Mouse (Mus musculus): ENCODE results near the gene Dus2.

Gene Dus2

DNA sequence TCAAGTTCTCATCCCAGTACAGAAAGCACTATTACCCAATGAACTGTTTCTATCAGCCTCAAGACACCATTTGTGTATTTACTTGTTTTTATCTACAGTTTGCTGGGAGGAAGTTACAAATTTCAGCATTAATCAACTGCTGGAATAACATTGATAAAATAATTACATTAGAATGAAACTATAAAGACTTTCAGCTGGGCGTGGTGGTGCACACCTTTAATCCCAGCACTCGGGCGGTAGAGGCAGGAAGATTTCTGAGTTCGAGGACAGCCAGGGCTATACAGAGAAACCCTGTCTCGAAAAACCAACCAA, 84.7 kb downstream of the Dus2 start:
- no peak for DNase-seq (ENCODE audit: low spot score in 2 of 2)

DNA sequence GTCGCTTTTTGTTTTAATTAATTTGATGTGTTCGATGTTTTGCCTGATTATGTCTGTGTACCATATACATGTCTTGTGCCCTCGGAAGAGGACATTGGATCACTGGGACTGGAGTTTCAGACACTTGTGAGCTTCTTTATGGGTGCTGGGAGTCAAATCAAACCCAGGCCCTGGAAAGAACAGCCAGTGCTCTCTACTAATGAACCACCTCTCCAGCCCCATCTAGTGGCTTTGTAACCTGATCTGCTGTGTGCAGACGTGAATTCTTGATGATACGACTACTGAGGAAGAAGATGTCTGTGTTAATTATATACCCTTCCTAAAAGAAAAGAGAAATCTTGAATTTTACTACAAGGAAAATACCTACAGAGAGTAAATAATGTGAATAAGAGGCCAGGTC, 85.5 kb downstream of the Dus2 start:
- DNase-seq (ENCODE audit: low spot score in 2 of 2), result no peak

DNA sequence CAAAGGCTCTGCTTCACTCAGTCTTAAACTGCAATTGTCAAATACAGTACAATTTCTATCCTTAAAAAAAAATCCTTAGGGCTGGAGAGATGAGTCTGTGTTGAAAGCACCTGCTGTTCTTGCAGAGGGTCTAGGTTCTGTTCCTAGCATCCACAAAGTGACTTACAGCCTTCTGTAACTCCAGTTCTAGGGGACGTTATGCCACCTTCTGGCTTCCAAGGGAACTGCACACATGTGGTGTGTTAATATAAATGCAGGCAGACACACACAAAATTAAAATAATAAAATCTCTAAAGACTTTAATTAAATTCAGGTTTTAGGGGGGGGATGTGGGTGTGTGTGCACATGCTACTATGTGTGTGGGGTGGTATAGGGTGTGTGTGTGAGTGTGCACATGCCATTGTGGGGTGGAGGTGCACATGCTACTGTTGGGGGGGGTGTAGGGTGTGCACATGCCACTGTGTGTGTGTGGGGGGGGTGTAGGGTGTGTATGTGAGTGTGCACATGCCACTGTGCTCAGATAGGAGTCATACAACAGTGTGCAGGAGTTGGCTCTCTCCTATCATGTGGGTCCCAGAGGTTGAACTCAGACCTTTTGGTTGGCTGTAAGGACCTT, 86.4 kb downstream of the Dus2 start:
- DNase-seq (ENCODE audit: low spot score in 2 of 2), result no peak

DNA sequence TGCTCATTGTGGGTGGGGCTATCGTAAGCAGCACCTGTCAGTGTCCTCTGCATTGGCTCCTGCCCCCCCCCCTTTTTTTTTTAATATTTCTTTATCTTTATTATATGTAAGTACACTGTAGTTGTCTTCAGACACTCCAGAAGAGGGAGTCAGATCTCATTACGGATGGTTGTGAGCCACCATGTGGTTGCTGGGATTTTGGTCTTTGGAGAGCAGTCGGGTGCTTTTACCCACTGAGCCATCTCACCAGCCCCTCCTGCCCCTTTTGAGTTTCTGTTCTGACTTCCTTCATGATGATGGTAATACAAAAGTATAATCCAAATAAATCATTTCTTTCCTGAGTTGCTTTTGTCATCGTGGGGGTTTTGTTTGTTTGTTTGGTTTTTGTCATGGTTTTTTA, 111.2 kb downstream of the Dus2 start:
- no peak for DNase-seq (ENCODE audit: low spot score in 2 of 2)
